Mouse (Mus musculus) frontal cortex, postnatal 36 days (tissue): ENCODE data around the gene Kcna5.

Experiments used
- DNase-seq, 2 experiments: peaks; one replicate each; pipeline ENCODE4 v3.0.0; 2022; ENCODE audit warnings: low spot score in 2 of 2

The Kcna5 gene

DNA sequence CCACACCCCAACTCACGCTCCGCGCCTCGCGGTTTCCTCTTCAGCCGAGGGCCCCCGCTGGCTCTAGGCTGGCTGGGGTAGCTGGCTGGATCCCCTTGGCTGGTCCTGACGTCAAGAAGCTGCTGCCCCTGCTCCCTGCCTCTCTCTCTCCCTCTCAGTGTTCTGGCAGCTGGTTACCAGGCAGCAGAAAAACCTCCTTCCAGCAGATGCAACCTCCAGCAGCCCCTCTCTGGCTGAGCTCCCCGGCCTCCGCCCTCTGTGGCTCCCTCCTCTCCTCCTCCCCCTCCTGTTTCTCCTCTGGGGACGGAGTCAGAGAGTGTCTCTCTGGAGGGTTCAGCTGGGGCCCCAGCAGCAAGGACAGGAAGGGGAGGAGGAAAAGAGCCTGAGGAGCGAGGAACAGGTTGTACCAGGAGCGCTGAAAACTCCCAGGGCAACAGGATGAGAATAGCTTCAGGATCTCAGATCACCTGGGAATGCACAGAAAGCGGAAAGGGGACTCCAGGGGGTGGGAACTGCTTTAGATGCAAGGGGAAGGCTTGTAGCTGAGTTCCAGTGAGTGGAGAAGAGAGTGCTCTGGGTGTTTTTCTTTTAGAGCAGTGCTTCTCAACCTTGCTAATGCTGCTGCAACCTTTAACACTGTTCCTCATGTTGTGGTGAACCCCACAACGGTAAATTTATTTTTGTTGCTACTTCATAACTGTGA is at the start of gene Kcna5:
TSS of gene Kcna5 (minus strand) at position 205 of the 703 bp plus-strand sequence.
- DNase-seq, result no peak

DNA sequence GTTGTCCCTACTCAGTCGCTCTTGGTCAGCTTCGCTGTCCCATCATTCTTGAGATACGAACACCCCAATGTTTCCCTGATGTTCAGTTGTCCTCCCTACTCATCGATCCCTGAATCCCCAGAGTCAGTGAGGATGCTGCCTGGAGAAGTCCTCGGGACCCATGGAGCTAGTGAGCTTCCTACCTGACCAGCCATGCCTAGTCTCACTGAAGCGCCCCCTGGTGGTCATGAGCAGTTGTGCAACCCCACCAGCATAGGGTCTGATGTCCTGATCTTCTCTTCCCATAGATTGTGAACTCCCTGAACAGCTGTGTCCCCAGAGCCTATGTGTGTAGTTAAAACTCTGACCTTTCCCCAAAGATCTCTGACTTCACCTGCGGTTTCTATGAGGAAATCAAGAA is 47.9 kb upstream of the Kcna5 start:
- no peak for DNase-seq

DNA sequence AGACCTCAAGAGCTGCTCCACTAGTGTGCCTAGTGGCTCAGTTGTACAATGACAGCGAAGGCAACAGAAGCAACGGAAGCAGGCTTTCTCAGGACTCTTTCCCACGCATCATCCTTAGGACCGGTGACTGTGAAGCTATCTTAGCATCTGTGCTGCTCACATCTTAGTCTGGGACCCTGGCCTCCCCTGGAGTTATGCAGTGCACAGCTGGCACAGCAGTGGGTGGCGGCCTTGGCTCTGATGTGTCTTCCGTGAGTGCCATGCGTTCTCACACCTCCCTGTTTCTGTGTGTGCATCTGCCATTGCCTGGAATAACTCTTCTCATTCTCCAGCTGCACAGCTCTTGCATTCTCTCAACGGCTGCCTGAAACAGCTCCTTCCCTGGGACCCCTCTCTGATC is 46.4 kb upstream of the Kcna5 start:
- peak; percentile 65 to 79 for DNase-seq

DNA sequence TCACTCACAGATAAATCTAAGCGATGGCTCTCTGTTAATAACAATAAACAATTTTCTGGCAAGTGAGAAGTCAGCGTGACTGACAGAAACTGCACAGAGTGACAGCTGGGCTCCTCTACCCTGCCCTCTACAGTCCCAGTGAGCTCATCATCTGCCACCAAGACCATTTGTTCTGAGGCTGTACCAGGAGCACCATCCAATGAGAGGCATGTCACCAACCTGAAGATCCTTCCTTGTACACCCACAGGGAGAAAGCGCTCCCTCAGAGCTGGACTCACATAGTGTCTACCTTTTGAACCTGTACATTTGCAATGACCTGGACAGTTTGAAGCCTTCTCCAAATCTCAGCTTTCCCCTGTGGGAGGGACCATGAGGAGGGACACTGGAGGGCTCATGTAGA is 45.4 kb upstream of the Kcna5 start:
- no peak for DNase-seq

DNA sequence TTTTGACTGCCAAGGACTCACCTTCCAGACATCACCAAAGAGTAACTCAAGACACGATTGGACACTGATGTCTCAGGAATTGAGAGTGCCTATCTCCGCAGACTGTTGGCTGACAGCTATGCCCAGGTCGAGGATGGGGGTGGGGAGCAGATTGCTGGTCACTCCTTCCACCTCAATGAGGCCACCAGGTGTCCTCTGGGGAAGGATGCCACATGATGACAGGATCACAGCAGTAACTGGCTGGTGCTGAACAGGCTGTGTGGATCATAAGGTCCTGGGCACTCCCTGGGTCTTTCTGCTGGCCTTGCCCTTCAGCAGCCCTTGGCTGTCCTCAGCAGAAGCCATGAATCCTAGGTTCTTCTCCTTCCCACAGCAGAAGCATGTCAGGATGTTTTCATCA is 42.2 kb upstream of the Kcna5 start:
- no peak for DNase-seq

DNA sequence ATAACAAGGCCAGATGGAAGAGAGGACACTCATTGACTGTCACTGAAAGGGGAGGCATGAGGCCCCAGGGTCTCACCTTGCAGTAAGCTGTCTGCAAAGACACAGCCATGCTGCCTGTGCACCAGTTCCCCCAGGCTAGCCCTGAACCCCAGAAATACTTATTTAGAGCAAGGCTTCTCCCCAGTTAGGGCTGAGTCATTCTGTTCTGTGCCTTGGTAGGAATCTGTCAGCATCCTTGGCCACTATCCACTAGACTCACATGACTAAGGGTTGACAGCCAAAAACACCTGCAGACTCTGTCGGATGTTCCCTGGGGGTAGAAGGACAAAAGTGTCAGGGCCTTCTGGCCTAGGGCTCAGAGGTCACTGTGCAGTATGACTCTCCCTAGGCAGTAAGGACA is 41.4 kb upstream of the Kcna5 start:
- DNase-seq, result no peak

DNA sequence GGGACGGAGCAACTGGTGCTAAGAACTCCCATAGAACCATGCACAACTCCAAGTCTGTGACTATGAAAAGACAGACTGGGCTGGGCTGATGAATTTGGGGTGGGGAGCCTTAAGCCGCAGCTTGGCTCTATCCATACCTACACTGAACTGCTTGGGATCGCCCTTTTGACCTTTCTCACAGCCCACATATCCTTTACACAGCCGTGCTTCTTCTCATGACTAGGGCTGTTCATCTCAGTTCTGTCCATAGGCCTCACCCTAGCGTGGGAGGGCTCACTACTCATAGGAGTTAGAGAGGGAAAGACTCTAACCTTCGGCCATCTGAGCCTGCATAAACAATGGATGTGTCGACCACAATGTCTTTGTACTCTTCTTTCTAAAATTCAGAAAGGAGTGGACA is 39.6 kb upstream of the Kcna5 start:
- no peak for DNase-seq

DNA sequence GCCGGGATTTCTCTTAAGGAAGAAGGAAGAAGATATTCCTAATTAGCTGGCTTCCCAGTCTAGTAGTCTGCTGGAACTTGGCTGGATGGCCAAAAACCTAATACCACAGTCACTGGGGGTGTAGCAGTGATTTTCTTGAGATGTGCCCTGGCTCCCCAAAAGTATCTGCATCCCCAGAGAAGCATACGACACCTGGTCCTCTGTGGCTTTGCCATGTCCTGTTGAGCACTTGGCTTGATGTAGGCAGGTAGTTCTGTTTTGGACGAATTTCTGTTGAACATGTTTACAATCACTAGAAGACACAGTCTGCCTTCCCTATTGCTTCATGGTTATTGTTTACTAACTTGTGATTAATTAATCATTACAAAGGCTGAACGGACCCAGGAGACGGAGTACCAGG is 37.8 kb upstream of the Kcna5 start:
- DNase-seq, result no peak

DNA sequence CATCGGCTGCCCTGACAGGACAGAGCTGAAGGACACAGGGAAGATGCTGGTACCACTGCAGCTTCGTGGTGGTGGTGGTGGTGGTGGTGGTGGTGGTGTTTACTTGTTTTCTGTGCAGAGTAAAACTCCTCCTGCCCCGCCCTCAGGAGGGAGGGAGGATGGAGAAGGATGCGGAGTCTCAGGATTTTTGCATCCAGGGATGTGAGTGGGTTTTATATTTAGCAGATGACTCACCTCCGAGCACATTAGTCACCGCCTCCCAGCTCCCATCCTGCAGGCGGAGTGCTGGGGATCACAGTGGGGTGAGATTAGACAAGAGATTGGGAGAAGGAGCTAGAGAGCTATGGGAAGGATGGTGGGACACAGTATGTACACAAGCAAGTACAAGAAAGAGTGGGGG is 34.6 kb upstream of the Kcna5 start:
- DNase-seq, result peak; percentile 69 to 76

DNA sequence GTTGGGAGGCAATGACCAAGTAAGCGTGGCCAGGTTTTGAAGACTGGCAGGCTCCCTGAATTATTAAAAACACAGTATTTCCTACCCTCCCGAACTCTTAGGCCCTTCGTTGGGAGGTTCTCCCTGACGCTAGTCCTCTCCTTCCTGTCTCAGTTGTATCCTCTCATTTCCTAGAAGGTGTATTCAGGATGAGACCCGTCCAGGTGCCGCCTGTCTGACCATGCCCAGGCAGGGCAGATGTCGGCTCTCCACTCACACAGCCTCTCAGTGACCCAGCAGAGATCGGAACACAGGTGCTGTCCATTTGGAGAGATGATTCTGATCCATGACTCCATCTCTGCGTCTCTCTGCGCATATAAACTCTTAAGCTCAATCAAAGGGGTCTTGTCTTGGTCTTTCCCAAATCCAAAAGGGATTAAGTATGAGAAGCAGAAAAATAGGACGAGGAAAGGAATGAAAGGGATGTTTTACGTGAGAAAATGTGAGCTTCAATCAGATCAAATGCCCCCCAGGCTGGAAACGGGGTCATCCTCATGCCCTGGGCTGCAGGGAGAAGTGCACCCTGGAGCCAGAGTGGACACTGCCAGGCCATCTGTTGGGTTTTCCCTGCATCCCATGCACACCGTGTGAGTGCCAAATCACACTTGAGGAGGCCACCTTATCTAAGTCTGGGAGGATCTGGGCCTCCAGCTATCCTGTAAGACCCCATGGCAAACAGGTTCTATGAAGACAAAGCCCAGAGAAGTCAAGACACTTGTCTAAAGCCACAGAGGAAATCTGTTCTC is 33.0 kb upstream of the Kcna5 start:
- DNase-seq, result no peak

DNA sequence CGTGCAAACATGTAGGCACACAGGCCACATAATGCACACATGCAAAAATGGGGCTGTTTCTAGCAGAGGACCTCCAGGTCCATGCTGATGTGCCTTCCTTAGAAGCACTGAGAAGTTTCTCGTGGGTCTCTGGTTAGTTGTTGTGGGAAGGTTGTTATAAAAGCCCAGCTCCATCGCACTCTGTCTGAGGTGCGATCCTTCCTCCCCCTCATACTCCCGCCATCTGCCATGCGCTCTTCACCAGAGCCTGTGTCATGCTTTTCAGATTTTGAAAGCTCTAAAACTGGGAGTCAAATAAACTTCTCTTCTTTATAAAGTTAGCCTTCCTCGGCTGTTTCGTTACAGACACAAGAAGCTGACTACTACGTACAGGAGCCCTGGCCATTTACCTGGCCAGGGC is 32.1 kb upstream of the Kcna5 start:
- DNase-seq, result peak in 1 of 2 experiments; percentile 61

DNA sequence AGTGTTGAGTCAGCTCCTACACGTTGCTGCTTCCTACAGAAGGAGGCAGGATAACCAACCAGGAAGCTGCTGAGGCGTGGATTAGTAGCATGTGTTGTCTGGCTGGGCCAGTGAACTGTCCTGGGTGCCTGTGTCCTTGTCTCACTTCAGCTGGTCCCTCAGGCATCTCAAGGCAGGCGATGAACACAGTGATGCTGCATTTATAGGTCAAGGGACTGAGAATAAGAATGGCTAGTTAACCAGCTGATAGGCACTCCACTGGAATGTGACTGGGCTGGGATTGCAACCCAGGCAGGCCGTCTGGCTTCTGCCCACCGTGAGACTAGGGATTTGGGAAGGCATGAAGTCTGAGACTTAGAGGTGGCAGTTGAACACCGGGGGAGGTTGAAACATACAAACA is 29.2 kb upstream of the Kcna5 start:
- no peak for DNase-seq

DNA sequence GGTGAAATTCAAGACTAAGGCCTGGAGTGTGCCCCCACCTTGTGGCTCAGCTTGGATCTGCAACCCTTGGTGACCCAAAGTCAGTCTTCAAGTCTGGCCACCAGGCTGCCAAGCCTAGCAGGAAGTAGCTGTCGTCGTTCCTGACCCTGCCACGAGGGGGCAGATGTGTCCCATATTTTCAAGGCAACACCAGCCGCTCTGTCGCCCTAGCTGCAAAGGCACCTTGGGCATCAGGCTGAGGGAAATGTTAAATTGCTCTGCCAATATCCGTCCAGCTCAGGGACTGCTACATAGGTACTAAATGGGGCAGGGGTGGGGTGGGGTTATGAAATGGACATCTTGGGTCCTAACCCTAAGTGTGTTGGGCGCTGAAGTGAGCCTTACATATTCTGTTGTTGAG is 28.7 kb upstream of the Kcna5 start:
- DNase-seq, result peak; percentile 86 to 94

DNA sequence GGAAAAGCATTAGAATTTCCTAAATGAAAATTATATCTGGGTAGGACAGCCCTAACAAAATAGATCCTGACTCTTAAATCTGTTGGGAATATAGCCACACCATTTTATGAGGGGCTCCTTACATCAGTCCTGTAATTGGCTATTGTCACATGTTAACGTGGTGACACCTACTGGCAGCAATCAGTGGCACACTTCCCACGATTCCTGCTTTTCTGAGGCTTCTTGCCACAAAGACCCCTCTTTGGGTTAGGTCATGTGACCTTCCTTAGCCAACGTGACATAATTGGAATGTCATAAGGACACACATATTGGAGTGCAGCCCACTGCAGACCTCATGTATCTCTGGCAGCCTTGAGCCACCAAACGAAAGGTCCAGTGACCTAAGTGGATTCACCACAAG is 26.5 kb upstream of the Kcna5 start:
- no peak for DNase-seq

DNA sequence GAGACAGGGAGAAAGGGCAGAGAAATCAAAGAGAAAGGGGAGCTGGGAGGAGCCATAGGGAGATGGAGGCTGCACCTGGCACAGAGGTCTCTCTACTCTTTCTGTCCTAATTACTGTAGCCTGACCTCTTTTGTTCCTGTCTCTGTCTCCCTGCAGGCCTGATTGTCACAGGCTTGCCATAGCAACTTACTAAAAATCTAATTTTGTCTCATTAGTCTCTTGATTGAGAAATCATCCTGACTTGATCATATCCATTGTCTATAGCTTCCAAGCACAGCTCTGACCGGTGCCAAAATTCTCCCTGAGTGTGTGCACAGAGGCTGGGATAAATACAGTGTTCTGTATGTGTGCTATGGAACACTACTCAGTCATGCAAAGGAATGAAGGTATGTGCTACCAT is 25.5 kb upstream of the Kcna5 start:
- no peak for DNase-seq

DNA sequence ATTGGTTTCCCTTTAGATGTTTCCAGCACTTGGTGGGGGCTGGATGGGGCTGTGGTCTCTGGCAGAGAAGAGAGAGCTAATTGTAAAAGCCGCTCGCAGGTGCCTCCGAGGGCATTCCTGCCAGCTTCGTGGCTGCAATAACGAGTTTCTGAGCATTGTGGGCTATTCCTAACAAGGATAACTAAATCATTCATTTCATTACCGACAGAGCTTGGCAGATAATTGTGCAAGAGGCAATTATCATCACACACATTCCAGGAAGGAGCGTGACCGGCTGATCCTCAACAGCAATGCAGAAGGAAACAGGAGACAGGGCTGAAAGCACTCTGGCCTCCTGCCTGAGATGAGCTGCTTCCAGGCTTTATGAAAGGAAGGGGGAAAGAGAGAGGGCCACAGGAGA is 24.8 kb upstream of the Kcna5 start:
- DNase-seq, result no peak

DNA sequence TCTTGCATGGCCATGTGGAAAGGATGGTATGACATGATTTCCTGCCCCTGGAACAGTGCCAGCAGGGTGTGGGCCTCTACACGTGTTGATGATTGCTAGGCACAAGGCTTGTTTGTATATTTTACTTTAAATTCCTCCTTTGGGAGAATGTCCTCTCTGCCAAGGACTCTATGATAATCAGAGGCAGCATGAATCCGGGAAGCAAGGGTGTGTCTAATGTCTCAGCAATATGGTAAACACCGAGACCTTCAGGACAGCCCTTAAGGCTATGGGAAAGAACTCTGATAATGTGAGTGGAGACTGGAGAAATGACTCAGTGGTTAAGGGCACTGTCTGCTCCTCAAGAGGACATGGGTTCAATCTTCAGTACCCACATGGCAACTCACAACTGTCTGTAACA is 23.1 kb upstream of the Kcna5 start:
- DNase-seq, result no peak

DNA sequence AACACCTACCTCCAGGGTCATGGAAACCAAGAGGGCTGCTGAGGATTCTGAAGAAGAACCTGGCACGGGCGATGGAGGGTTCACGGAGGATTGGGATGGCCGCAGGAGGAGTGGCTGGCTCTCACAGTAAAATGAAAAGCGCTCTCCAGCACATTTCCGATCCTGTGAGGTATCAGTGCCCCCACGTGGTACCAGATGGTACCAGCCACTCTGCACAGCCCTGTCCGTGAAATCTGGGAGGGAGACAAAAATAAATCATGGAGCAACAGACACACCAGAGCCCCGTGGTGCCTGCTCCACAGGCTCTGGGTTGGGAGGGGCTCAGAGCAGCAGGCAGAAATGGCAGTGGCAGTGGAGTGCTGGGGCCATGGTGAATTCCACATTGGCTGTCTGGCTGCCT is 18.6 kb upstream of the Kcna5 start:
- DNase-seq, result peak in 1 of 2 experiments; percentile 68

DNA sequence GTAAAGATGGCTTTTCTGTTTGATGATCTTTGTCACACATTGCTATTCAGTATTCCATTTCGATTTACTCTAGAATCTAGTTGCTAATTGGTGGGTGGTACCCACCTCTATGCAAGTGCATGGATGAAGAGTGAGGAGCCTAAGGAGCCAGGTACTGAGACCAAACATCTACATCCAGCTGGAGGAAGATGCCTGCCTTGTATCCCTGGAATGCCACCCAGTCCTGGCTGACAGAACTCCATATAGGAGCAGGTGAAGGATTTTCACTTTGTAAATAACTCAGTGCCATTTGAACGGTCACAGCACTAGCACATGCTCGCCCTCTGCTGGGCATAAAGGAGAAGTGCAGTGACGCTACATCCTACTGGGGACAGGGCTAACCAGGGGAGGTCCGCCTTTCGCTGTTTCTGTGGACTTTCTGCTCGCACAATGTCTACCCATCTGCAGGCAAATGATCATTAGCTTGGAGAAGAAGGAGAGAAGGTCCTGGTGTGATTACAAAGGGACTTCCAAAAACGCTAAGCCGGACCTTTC is 16.7 kb upstream of the Kcna5 start:
- no peak for DNase-seq

DNA sequence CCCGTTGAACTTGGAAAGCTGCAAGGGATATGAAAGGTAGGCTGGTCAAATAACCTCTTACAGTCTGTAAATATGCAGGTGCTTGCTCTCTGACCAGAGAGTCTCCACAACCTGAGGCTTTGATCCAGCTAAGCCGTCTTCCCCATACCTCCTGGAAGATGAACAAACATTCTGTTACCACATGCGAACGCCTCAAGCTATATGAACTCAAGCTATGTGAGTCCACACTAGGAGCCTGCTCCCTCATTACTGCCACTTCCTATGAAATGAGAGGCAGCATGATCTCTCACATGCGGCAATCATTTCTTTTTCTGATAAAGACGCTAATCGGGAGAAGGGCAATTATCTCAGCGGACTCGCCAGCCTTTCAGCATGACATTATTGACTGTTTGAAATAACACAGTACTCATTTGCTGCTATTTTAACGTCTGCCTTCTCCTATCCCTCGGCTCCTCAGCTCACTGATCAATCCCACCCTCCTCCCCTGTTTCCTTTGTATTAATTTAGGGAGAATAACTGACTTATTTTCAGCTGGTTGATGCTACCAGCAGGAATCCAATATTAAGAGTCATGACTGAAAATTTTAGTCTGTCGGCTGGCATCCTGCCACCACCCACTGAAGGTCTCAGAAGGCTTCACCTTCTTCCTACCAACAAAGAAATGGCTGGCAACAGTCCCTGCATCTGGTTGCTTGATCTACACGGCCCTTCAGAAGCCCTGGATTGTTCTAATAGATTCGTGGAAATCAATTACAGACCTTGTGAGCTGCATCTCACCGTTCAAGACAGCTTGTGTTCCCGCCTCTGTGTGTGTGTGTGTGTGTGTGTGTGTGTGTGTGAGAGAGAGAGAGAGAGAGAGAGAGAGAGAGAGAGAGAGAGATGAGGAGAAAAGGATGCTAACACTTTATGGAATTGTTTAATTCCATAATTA is 9.2 kb upstream of the Kcna5 start:
- no peak for DNase-seq

DNA sequence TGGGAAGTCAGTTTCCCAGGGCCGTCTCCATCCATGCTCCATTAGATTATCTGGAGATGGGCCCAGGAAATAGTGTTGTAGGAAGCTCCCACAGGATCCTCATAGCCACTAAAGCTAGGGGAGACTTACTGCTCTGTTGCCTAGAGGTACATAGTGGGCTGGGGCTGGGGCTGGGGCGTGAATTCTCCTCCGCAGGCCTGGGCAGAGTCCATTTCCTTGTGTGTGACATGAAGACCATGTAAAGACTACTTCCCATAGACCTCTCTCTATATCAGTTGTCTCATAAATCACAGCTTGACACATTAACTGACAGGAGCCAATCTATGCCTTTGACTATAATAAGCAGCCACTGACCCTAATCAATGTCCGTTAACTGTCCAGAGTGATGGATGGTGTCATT is 7.5 kb upstream of the Kcna5 start:
- DNase-seq, result no peak

DNA sequence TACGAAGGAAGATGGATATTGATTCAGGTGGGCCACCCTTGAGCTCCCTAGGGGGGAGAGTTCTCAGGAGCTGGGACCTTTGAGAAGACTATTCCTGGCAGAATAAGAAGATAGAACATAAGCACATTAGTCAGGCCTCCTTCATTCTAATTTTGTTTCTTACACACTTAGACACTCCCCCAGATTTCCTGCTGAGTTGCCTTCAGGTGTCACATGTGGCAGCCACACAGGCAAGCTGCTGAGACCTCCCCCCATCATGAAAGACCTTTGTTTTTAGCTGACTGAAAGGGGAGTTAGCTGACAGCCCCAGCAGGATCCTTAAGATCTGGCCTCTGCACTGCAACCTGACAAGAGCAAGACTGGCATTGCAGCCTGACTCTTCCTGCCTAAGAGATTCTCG is 2.3 kb upstream of the Kcna5 start:
- no peak for DNase-seq
